In genomic region chr4:115048190-115048589, GRCm38 (mm10) we compare ENCODE assay signal across 13 mouse cellular contexts. TPM values are rescaled to one million over a fixed set of nuclear protein-coding genes. Genes with fewer than 3 reads are reported as not detected.
DNase-seq lines count a peak whose midpoint lies in the region; ATAC-seq and TF ChIP-seq lines count a peak whose summit lies in the region.
"Had no signal": no experiment of that assay in that cellular context is flagged by ENCODE, and none has a peak within 500 bp of the region (broad histone marks: within the 10 kb centered on the region; RNA-seq: fewer than 3 reads in every experiment).

No protein-coding gene starts in this region.

- no peaks in the 10 kb centered on the region for H3K36me3 ChIP-seq in spleen, adult 2 months (ENCODE audit: control insufficient read depth, insufficient read depth, low read length)
- peaks cover 14% of the 10 kb centered on the region for H3K36me3 ChIP-seq in liver, embryonic 13.5 days
- H3K36me3 ChIP-seq in midbrain, embryonic 16.5 days (ENCODE audit: control insufficient read depth, insufficient read depth, low read length): no peaks in the 10 kb centered on the region
- H3K36me3 ChIP-seq: hindbrain, embryonic 12.5 days had no signal

- ATAC-seq in liver, embryonic 13.5 days (ENCODE audit: low read depth): peak; percentile 86
- no peak for ATAC-seq in midbrain, embryonic 16.5 days
- ATAC-seq: forebrain, embryonic 16.5 days; intestine, postnatal 0 days had no signal

- 40% methylated on average over 8 of the region's 8 CpGs for WGBS in spleen, adult 2 months
- 9% methylated on average over 8 of the region's 8 CpGs for WGBS in liver, embryonic 13.5 days (ENCODE audit: insufficient replicate concordance)
- 68% methylated on average over 8 of the region's 8 CpGs for WGBS in cerebellum, adult 2 months
- 76% methylated on average over 8 of the region's 8 CpGs for WGBS in midbrain, embryonic 16.5 days

- no peak for TF ChIP-seq CTCF in spleen, adult 2 months (IDR thresholded peaks at IDR 0.05; ENCODE audit: extremely low read depth, insufficient read depth, insufficient read length, insufficient replicate concordance)
- TF ChIP-seq CTCF in cerebellum, adult 2 months (IDR thresholded peaks at IDR 0.05; ENCODE audit: borderline replicate concordance, insufficient read depth, low read depth, low read length): no peak

- peak overlapping the region; percentile 84 for H3K4me2 ChIP-seq in liver, embryonic 13.5 days
- H3K4me2 ChIP-seq in midbrain, embryonic 16.5 days (ENCODE audit: low read length): no peak overlapping the region
- H3K4me2 ChIP-seq: embryonic facial prominence, embryonic 13.5 days; hindbrain, embryonic 12.5 days had no signal

- no peaks in the 10 kb centered on the region for H3K9me3 ChIP-seq in liver, embryonic 13.5 days (replicated peaks)
- H3K9me3 ChIP-seq in midbrain, embryonic 16.5 days (replicated peaks; ENCODE audit: control insufficient read depth, low read length, poor library complexity, severe bottlenecking): no peaks in the 10 kb centered on the region
- H3K9me3 ChIP-seq: embryonic facial prominence, embryonic 13.5 days; hindbrain, embryonic 12.5 days had no signal

- H3K9ac ChIP-seq in liver, embryonic 13.5 days: peak overlapping the region; percentile 82
- H3K9ac ChIP-seq in midbrain, embryonic 16.5 days (ENCODE audit: low read depth, low read length): no peak overlapping the region
- H3K9ac ChIP-seq: embryonic facial prominence, embryonic 13.5 days; hindbrain, embryonic 12.5 days had no signal

- peak overlapping the region; percentile 8; the same call in 1 of the 2 replicates for H3K27ac ChIP-seq in spleen, adult 2 months (ENCODE audit: insufficient read depth, low read length)
- peak overlapping the region; percentile 95 for H3K27ac ChIP-seq in liver, embryonic 13.5 days
- H3K27ac ChIP-seq in cerebellum, adult 2 months (ENCODE audit: insufficient read depth, low read length): no peak overlapping the region
- no peak overlapping the region for H3K27ac ChIP-seq in midbrain, embryonic 16.5 days (ENCODE audit: low read length)
- H3K27ac ChIP-seq: embryonic facial prominence, embryonic 13.5 days; hindbrain, embryonic 12.5 days had no signal

- H3K4me3 ChIP-seq in spleen, adult 2 months (ENCODE audit: extremely low read depth, insufficient read depth, insufficient read length): no peak overlapping the region
- H3K4me3 ChIP-seq in liver, embryonic 13.5 days (replicated peaks): peak overlapping the region; percentile 55
- H3K4me3 ChIP-seq in cerebellum, adult 2 months (replicated peaks; ENCODE audit: insufficient read depth, low read depth, low read length): no peak overlapping the region
- no peak overlapping the region for H3K4me3 ChIP-seq in midbrain, embryonic 16.5 days (ENCODE audit: low read depth, low read length)
- H3K4me3 ChIP-seq: embryonic facial prominence, embryonic 13.5 days; hindbrain, embryonic 12.5 days had no signal

- TF ChIP-seq POLR2A in spleen, adult 2 months (IDR thresholded peaks at IDR 0.05; ENCODE audit: low read depth, low read length): no peak
- no peak for TF ChIP-seq POLR2A in cerebellum, adult 2 months (IDR thresholded peaks at IDR 0.05; ENCODE audit: borderline replicate concordance, insufficient read depth, low read length)

- no peaks in the 10 kb centered on the region for H3K4me1 ChIP-seq in spleen, adult 2 months (ENCODE audit: control insufficient read depth, insufficient read depth, insufficient read length)
- H3K4me1 ChIP-seq in liver, embryonic 13.5 days (replicated peaks): peaks cover 66% of the 10 kb centered on the region
- H3K4me1 ChIP-seq in cerebellum, adult 2 months (ENCODE audit: control insufficient read depth, insufficient read depth, low read length): no peaks in the 10 kb centered on the region
- H3K4me1 ChIP-seq in midbrain, embryonic 16.5 days (ENCODE audit: control insufficient read depth, insufficient read depth, low read length): peaks cover 6% of the 10 kb centered on the region

- DNase-seq in embryo, embryonic 11 days: peak; percentile 9
- no peak for DNase-seq in embryo, embryonic 10.5 days (ENCODE audit: low spot score)
- DNase-seq in spleen, adult 2 months (ENCODE audit: low read depth in 1 of 2, low spot score in 2 of 2): no peak
- DNase-seq in spleen, adult 18-20 months: no peak
- peak; percentile 69 for DNase-seq in liver, embryonic 13.5 days
- no peak for DNase-seq in cerebellum, adult 2 months
- DNase-seq in cerebellum, postnatal 14 days: no peak
- DNase-seq: cerebellum, adult 9-11 months had no signal

- peaks cover 6% of the 10 kb centered on the region for H3K27me3 ChIP-seq in spleen, adult 2 months (ENCODE audit: control insufficient read depth, insufficient read depth, low read length)
- peaks cover 6% of the 10 kb centered on the region; the same call in 1 of the 2 replicates for H3K27me3 ChIP-seq in liver, embryonic 13.5 days
- H3K27me3 ChIP-seq in cerebellum, adult 2 months (ENCODE audit: control insufficient read depth, insufficient read depth, low read length): peaks cover 5% of the 10 kb centered on the region
- H3K27me3 ChIP-seq in midbrain, embryonic 16.5 days (ENCODE audit: control insufficient read depth, insufficient read depth, low read depth, low read length): peaks cover 28% of the 10 kb centered on the region

RNA-seq across cellular contexts. Expression of gene Tal1, which starts 8.0 kb away (rescaled TPM):
- polyA plus RNA-seq in spleen, adult 2 months (2012; rRNA removed): 20.9 and 37.0 TPM in 2 replicates
- polyA plus RNA-seq in liver, embryonic 13.5 days (2015; fragmentation: Nextera tagmentation; extraction: Ambion mirVana): 29.3 and 31.5 TPM in 2 replicates
- 2.1 and 2.7 TPM in 2 replicates for polyA plus RNA-seq in cerebellum, adult 2 months (2012; rRNA removed)
- 4.6 and 6.4 TPM in 2 replicates for polyA plus RNA-seq in midbrain, embryonic 16.5 days (2015; fragmentation: Nextera tagmentation; extraction: Ambion mirVana)

RNA-seq across cellular contexts. Expression of gene Pdzk1ip1, which starts 40.3 kb away (rescaled TPM):
- polyA plus RNA-seq in spleen, adult 2 months (2012; rRNA removed): 79.3 and 89.6 TPM in 2 replicates
- polyA plus RNA-seq in liver, embryonic 13.5 days (2015; fragmentation: Nextera tagmentation; extraction: Ambion mirVana): 21.2 and 23.7 TPM in 2 replicates
- polyA plus RNA-seq in cerebellum, adult 2 months (2012; rRNA removed): 0.74 and 1.0 TPM in 2 replicates
- polyA plus RNA-seq in midbrain, embryonic 16.5 days (2015; fragmentation: Nextera tagmentation; extraction: Ambion mirVana): 2.0 and 2.3 TPM in 2 replicates

RNA-seq across cellular contexts. Expression of gene Stil, which starts 48.2 kb away (rescaled TPM):
- 1.2 TPM in 2 replicates for polyA plus RNA-seq in spleen, adult 2 months (2012; rRNA removed)
- polyA plus RNA-seq in liver, embryonic 13.5 days (2015; fragmentation: Nextera tagmentation; extraction: Ambion mirVana): 8.3 and 11.8 TPM in 2 replicates
- 1.3 and 1.5 TPM in 2 replicates for polyA plus RNA-seq in cerebellum, adult 2 months (2012; rRNA removed)
- 2.0 and 2.1 TPM in 2 replicates for polyA plus RNA-seq in midbrain, embryonic 16.5 days (2015; fragmentation: Nextera tagmentation; extraction: Ambion mirVana)

Comparison
In these comparisons a context has a peak if more than half of its experiments do, and no peak if none do; other contexts are left out.
1. DNase-seq: peak in embryo, embryonic 11 days (single experiment) and liver, embryonic 13.5 days (single experiment); none in embryo, embryonic 10.5 days (single experiment), spleen, adult 2 months (0 of 2), spleen, adult 18-20 months (0 of 2), cerebellum, adult 2 months (0 of 2) and cerebellum, postnatal 14 days (0 of 2).
2. H3K27ac ChIP-seq: peak in spleen, adult 2 months (single experiment) and liver, embryonic 13.5 days (single experiment); none in cerebellum, adult 2 months (single experiment) and midbrain, embryonic 16.5 days (single experiment).